Mouse (Mus musculus) bone marrow macrophage, adult 2 months (primary cell): Measurements from ENCODE around the gene Narf.

Experiments used
- CTCF ChIP-seq: IDR thresholded peaks from 2 replicates; pipeline ENCODE4 v1.5.1; 2012; ENCODE audit warnings: low read depth, mild to moderate bottlenecking, low read length, moderate library complexity
- POLR2A ChIP-seq: IDR thresholded peaks from 2 replicates; pipeline ENCODE4 v1.6.1; 2012; ENCODE audit warnings: mild to moderate bottlenecking, low read depth, low read length, borderline replicate concordance

GRCm38 (mm10) chr11:121192742-121193141 is 44.3 kb upstream of the Narf start:
- TF ChIP-seq POLR2A (no peak), CTCF (no peak)
